Mouse (Mus musculus) C2C12 (cell line): ENCODE data around the gene Adarb2. TPM values are rescaled to one million over a fixed set of nuclear protein-coding genes. Genes with fewer than 3 reads are reported as not detected.

Experiments
- H3K27me3 ChIP-seq: one replicate; pipeline ENCODE4 v1.6.1; 2011; ENCODE audit not compliant: control insufficient read depth, insufficient read depth, insufficient read length
- H3K36me3 ChIP-seq: one replicate; pipeline ENCODE4 v1.6.1; 2011; ENCODE audit not compliant: control insufficient read depth, insufficient read depth
- H3K4me3 ChIP-seq: one replicate; pipeline ENCODE4 v1.5.1; 2011; ENCODE audit warnings: mild to moderate bottlenecking, control low read depth; ENCODE audit not compliant: poor library complexity, insufficient read depth, severe bottlenecking
- H3K79me2 ChIP-seq: one replicate; pipeline ENCODE4 v1.6.1; 2011; ENCODE audit not compliant: control insufficient read depth, insufficient read depth
- H3K79me3 ChIP-seq: one replicate; pipeline ENCODE4 v1.6.1; 2011; ENCODE audit warnings: low read depth, control low read depth
- H3ac ChIP-seq: one replicate; pipeline ENCODE3; 2011; ENCODE audit warnings: low read depth; ENCODE audit not compliant: control insufficient read depth, insufficient read length
- CEBPB ChIP-seq: IDR thresholded peaks from one replicate; pipeline ENCODE4 v1.6.1; 2011; ENCODE audit warnings: low read depth, mild to moderate bottlenecking, control low read depth, moderate library complexity
- CTCF ChIP-seq: IDR thresholded peaks from one replicate; pipeline ENCODE4 v1.5.1; 2011; ENCODE audit not compliant: control insufficient read depth, insufficient read depth, insufficient read length
- FOSL1 ChIP-seq: IDR thresholded peaks from one replicate; pipeline ENCODE4 v1.8.0; 2011; ENCODE audit warnings: mild to moderate bottlenecking, low read length; ENCODE audit not compliant: poor library complexity, insufficient read depth, severe bottlenecking
- MAX ChIP-seq: IDR thresholded peaks from one replicate; pipeline ENCODE4 v1.6.1; 2011; ENCODE audit warnings: mild to moderate bottlenecking, control low read depth
- MYOD1 ChIP-seq: IDR thresholded peaks from one replicate; pipeline ENCODE4 v1.6.1; 2011; ENCODE audit warnings: low read depth; ENCODE audit not compliant: control insufficient read depth, insufficient read length
- MYOG ChIP-seq: IDR thresholded peaks from one replicate; pipeline ENCODE4 v1.6.1; 2011; ENCODE audit not compliant: control insufficient read depth, insufficient read length; ENCODE audit errors: extremely low read depth
- USF1 ChIP-seq: IDR thresholded peaks from one replicate; pipeline ENCODE4 v1.6.1; 2011; ENCODE audit warnings: low read depth, mild to moderate bottlenecking, control low read depth, moderate library complexity
- polyA plus RNA-seq: library from polyadenylated mRNA; unstranded; fragments of >200 nt; fragmentation: generic; extraction: Trizol; gene quantifications from one replicate; pipeline ENCODE4 v1.2.1, GENCODE M21; 2012; ENCODE audit warnings: missing spikeins

The Adarb2 gene
- polyA plus RNA-seq, 1 experiment: 0.01 TPM

DNA sequence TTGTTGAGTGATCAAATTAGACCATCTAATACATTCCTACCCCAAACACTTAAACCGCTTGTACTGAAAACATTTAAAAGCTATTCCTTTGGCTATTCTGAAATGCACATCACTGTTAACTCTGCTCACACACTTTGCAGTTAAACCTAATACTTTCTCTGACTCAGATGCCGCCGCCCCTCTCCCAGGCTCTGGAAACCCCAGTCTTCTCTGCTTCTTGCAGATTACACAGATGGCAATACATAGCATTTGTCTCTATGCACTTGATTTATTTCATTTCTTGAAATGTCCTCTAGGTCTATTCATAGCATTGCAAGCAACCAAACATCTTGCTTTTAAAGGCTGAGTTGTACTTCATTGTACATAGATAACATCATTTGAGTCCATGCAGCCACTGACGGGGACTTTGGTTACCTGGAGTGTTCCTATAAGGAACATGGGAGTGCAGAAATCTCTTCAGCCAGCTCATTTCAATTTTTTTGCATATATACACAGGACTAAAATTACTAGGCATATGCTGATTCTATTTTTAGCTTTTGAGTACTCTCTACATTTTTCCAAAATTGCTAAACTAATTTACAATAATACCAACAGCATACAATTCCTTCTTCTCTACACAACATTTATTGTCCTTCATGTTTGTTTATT, 236.6 kb downstream of the Adarb2 start:
- Histone ChIP-seq H3ac (no peak overlapping the region), H3K79me3 (no peaks in the 10 kb centered on the region), H3K4me3 (no peak overlapping the region), H3K36me3 (no peaks in the 10 kb centered on the region), H3K79me2 (no peaks in the 10 kb centered on the region), H3K27me3 (no peaks in the 10 kb centered on the region)
- no peak for TF ChIP-seq MYOD1
- TF ChIP-seq CTCF: no peak
- no peak for TF ChIP-seq MYOG

DNA sequence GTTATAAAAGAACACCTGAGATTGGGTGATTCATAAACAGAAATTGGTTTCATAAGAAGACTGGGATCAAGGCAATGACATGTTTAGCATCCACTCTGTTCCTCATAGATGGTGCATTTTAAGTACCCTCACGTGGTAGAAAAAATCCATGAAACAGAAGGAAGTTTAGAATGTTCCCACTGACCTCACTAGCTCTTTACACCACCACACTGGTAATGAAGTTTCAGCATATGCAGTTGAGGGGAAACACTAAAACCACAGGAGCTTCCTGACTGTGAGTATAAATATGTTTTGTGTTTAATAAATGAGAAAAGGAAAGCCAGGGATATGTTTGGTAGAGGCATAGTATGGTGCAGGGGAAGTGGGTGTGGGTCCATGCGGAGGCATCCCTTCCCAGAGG, 242.7 kb downstream of the Adarb2 start:
- no peak overlapping the region for H3K4me3 ChIP-seq
- no peaks in the 10 kb centered on the region for H3K79me3 ChIP-seq
- H3ac ChIP-seq: no peak overlapping the region
- H3K79me2 ChIP-seq: no peaks in the 10 kb centered on the region
- no peaks in the 10 kb centered on the region for H3K36me3 ChIP-seq
- no peaks in the 10 kb centered on the region for H3K27me3 ChIP-seq
- TF ChIP-seq USF1 (no peak), CEBPB (no peak), MYOD1 (no peak), MAX (no peak), FOSL1 (no peak), MYOG (no peak), CTCF (no peak)

DNA sequence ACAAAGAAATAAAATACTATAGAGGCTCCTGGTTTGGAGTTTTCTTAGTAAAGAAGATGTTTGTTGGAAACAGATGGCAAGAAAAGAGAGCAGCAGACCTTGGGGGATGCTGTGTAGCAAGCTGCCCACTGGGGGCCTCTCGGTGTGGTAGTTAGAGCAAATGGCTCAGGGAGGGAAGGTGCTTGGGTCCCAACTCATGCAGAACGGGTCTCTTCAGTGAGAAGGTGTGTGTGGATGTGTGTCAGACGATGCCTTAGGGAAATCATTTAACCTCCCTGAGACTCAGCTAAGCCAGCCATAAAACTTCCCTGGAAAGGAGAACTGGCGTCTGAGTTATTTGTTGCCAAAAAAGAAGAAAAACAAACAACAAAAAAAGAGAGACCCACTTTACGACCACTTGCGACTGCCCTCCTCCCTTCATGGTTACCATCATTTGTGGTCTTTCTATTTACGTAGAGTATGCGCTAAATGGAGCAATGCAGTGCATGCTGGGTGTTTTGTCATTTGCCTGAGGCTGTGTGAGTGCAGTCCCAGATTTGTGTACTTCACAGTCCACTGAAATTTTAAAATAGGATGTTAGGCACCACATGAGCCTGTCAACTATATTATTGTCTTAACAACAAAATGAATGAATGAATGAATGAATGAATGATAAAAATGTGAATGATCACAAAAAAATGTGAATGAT, 245.7 kb downstream of the Adarb2 start:
- no peaks in the 10 kb centered on the region for H3K79me2 ChIP-seq
- H3K4me3 ChIP-seq: no peak overlapping the region
- H3K79me3 ChIP-seq: no peaks in the 10 kb centered on the region
- H3K27me3 ChIP-seq: no peaks in the 10 kb centered on the region
- TF ChIP-seq MYOG (no peak), FOSL1 (no peak), CEBPB (no peak), USF1 (no peak)
- H3K36me3 ChIP-seq: no peaks in the 10 kb centered on the region
- H3ac ChIP-seq: no peak overlapping the region

GRCm38 (mm10) chr13:8451581-8451980, 248.9 kb downstream of the Adarb2 start:
- no peaks in the 10 kb centered on the region for H3K27me3 ChIP-seq

DNA sequence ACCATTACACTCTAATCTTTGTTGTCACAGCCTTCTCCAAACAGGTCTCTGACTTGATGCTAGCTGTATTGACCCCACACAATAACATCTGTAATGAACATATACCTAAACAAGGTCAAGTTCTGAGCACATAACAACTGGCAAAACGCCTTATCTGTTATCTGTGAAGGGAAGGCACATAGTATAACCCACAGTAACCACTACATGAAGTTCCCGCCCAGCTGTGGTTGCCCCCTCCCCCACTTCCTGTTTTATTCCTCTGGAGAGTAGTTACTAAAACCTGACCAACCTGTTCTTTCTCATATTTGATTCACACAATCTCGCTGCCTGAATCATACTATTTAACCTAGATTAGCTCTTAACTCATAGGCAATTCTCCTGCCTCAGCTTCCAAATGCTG, 254.2 kb downstream of the Adarb2 start:
- no peaks in the 10 kb centered on the region for H3K36me3 ChIP-seq
- TF ChIP-seq MYOD1 (no peak), MYOG (no peak), MAX (no peak), USF1 (no peak), CEBPB (no peak), FOSL1 (no peak), CTCF (no peak)
- no peaks in the 10 kb centered on the region for H3K27me3 ChIP-seq
- H3K79me3 ChIP-seq: no peaks in the 10 kb centered on the region
- no peaks in the 10 kb centered on the region for H3K79me2 ChIP-seq
- no peak overlapping the region for H3ac ChIP-seq
- no peak overlapping the region for H3K4me3 ChIP-seq

More at GRCm38 (mm10) chr13:8451581-8451980, 248.9 kb downstream of the Adarb2 start:
- H3K79me3 ChIP-seq: no peaks in the 10 kb centered on the region
- no peaks in the 10 kb centered on the region for H3K36me3 ChIP-seq
- TF ChIP-seq MYOD1 (no peak), MYOG (no peak), CTCF (no peak), USF1 (no peak), MAX (no peak), FOSL1 (no peak), CEBPB (no peak)
- H3K4me3 ChIP-seq: no peak overlapping the region
- H3ac ChIP-seq: no peak overlapping the region
- H3K79me2 ChIP-seq: no peaks in the 10 kb centered on the region

DNA sequence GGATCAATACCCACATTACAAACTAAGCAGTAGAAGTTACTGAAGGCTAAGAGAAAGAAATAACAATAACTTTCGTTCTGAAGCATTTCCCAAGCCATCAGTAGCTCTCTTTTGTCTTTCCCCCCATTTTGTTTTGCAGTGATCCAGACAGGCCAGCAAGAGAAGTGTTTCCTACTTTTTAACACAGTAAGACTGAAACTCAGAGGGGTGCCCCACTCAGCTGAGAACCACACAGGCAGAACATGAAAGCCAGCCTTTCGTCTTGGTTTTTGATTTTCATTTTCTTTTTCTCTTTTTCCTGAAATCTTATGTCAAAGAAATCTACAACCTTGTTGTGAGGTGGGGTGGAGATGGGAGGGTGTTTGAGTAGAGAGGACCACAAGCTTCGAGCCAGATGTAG, 255.2 kb downstream of the Adarb2 start:
- H3K4me3 ChIP-seq: no peak overlapping the region
- H3K79me3 ChIP-seq: no peaks in the 10 kb centered on the region
- H3K27me3 ChIP-seq: no peaks in the 10 kb centered on the region
- H3K79me2 ChIP-seq: no peaks in the 10 kb centered on the region
- TF ChIP-seq USF1: no peak
- no peak for TF ChIP-seq FOSL1
- no peak for TF ChIP-seq MYOG
- no peak for TF ChIP-seq MYOD1
- no peak for TF ChIP-seq CEBPB
- TF ChIP-seq CTCF: no peak
- no peak for TF ChIP-seq MAX
- H3K36me3 ChIP-seq: no peaks in the 10 kb centered on the region
- H3ac ChIP-seq: no peak overlapping the region
